Mouse (Mus musculus): Measurements from ENCODE around the gene Tmem30b. TPM values are rescaled to one million over a fixed set of nuclear protein-coding genes. Genes with fewer than 3 reads are reported as not detected.
A peak's percentile ranks its signal among the peaks of the same experiment; 100 is the strongest.

Gene Tmem30b
- polyA plus RNA-seq, 1 experiment from 2014 or later = 22.9 TPM

GRCm38 (mm10) chr12:73500689-73501326 lies 45.4 kb downstream of the Tmem30b start:
- DNase-seq (ENCODE audit: low spot score) = no peak
- 12% methylated on average over 5 of the region's 5 CpGs for WGBS
- Histone ChIP-seq H3K4me2 (ENCODE audit: low read depth, severe bottlenecking) (no peak overlapping the region), H3K4me1 (ENCODE audit: control insufficient read depth, insufficient read depth, low read length) (peaks cover 18% of the 10 kb centered on the region), H3K4me3 (ENCODE audit: low read depth, low read length) (no peak overlapping the region), H3K27me3 (ENCODE audit: control insufficient read depth, insufficient read depth, low read length) (no peaks in the 10 kb centered on the region), H3K36me3 (ENCODE audit: control insufficient read depth, insufficient read depth, low read length) (no peaks in the 10 kb centered on the region), H3K27ac (replicated peaks; ENCODE audit: low read depth, low read length) (peak overlapping the region; percentile 62), H3K9ac (ENCODE audit: low read length) (no peak overlapping the region), H3K9me3 (ENCODE audit: control insufficient read depth, low read length) (no peaks in the 10 kb centered on the region)
- ATAC-seq (ENCODE audit: insufficient number of reproducible peaks, low FRiP score, low TSS enrichment, low read depth) = peak; percentile 69; the same call in 1 of the 2 replicates

GRCm38 (mm10) chr12:73495172-73495571 lies 51.0 kb downstream of the Tmem30b start:
- DNase-seq (ENCODE audit: low spot score) (peak; percentile 73), ATAC-seq (ENCODE audit: insufficient number of reproducible peaks, low FRiP score, low TSS enrichment, low read depth) (peak; percentile 41; the same call in 1 of the 2 replicates)
- Histone ChIP-seq H3K27me3 (ENCODE audit: control insufficient read depth, insufficient read depth, low read length) (no peaks in the 10 kb centered on the region), H3K27ac (replicated peaks; ENCODE audit: low read depth, low read length) (no peak overlapping the region), H3K9ac (ENCODE audit: low read length) (no peak overlapping the region), H3K9me3 (ENCODE audit: control insufficient read depth, low read length) (no peaks in the 10 kb centered on the region), H3K4me3 (ENCODE audit: low read depth, low read length) (no peak overlapping the region), H3K4me1 (ENCODE audit: control insufficient read depth, insufficient read depth, low read length) (peaks cover 6% of the 10 kb centered on the region), H3K4me2 (ENCODE audit: low read depth, severe bottlenecking) (no peak overlapping the region), H3K36me3 (ENCODE audit: control insufficient read depth, insufficient read depth, low read length) (no peaks in the 10 kb centered on the region)
- WGBS = 8% methylated on average over 10 of the region's 10 CpGs

- no peak overlapping the region for H3K27ac ChIP-seq (replicated peaks; ENCODE audit: low read depth, low read length)
- no peak for DNase-seq (ENCODE audit: low spot score)
- ATAC-seq (ENCODE audit: insufficient number of reproducible peaks, low FRiP score, low TSS enrichment, low read depth) = no peak
- no peaks in the 10 kb centered on the region for H3K9me3 ChIP-seq (ENCODE audit: control insufficient read depth, low read length)
- H3K4me2 ChIP-seq (ENCODE audit: low read depth, severe bottlenecking) = no peak overlapping the region
- no peak overlapping the region for H3K4me3 ChIP-seq (ENCODE audit: low read depth, low read length)
- H3K9ac ChIP-seq (ENCODE audit: low read length) = no peak overlapping the region
- H3K4me1 ChIP-seq (ENCODE audit: control insufficient read depth, insufficient read depth, low read length) = peaks cover 6% of the 10 kb centered on the region
- H3K36me3 ChIP-seq (ENCODE audit: control insufficient read depth, insufficient read depth, low read length) = no peaks in the 10 kb centered on the region
- WGBS = 83% methylated on average over 16 of the region's 16 CpGs
- no peaks in the 10 kb centered on the region for H3K27me3 ChIP-seq (ENCODE audit: control insufficient read depth, insufficient read depth, low read length)
Observed at GRCm38 (mm10) chr12:73493929-73494530, 52.2 kb downstream of the Tmem30b start.

Other genes with a start within 250 kb of the Tmem30b start
- gene Prkch, start 38.4 kb upstream of the Tmem30b start, polyA plus RNA-seq (2014; fragmentation: Nextera tagmentation; extraction: Ambion mirVana) = 8.8 and 9.6 TPM in 2 replicates

Data from limb, embryonic 11.5 days (tissue).